Mouse (Mus musculus): ENCODE results near the gene Hoxc10.

GRCm38 (mm10) chr15:102987124-102987833 lies 20.7 kb downstream of the Hoxc10 start:
- TF ChIP-seq CTCF (IDR thresholded peaks at IDR 0.05; ENCODE audit: low read depth) (peak; percentile 93), EP300 (IDR thresholded peaks at IDR 0.05; ENCODE audit: low read depth) (no peak)

Data from heart, postnatal 0 days (tissue).